In the genomic region with DNA sequence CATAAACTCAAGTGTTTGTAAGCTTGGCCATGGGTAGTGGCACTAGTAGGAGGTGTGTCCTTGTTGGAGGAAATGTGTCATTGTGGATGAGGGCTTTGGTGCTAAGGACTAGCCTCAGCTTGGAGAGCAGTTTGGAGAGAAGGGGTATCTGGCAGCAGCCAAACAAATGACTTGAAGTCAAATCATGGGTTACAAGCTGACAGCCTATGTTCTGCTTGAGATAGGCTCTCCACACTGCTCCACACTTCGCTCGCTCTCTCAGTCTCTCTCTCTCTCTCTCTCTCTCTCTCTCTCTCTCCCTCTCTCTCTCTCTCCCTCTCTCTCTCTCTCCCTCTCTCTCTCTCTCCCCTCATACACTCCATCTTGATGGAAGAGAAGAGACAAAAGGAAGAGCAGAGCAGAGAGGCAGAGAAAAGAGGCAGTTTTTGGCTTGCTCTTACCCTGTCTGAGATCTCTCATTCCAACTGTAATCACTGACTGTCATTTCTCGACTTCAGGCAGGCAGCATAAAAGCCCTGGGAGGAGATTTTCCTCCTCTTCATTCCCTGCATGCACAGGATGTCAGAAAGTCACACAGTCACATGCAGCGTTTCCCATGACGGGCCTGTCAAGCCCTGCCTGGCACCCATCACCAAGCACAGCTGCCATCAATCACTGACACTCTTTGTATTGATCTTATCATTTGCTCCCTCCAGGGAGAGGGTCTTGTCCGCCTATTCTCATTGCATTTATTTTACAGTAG, we compare ENCODE assay signal across 9 mouse cellular contexts.
DNase-seq lines count a peak whose midpoint lies in the region; ATAC-seq and TF ChIP-seq lines count a peak whose summit lies in the region.
"Had no signal": no experiment of that assay in that cellular context is flagged by ENCODE, and none has a peak within 500 bp of the region (broad histone marks: within the 10 kb centered on the region; RNA-seq: fewer than 3 reads in every experiment).

No protein-coding gene starts in this region.

- TF ChIP-seq CTCF in kidney, adult 2 months (conservative IDR thresholded peaks at IDR 0.05; ENCODE audit: insufficient read depth, insufficient read length, low read depth, low read length) = no peak
- TF ChIP-seq CTCF in intestine, postnatal 0 days (IDR thresholded peaks at IDR 0.05; ENCODE audit: low read depth) = no peak

- no peak overlapping the region for H3K4me3 ChIP-seq in kidney, adult 2 months (ENCODE audit: insufficient read depth, low read depth, low read length)
- H3K4me3 ChIP-seq in intestine, postnatal 0 days (ENCODE audit: low read depth, low read length) = no peak overlapping the region

- WGBS in kidney, adult 2 months = 58% methylated on average over 6 of the region's 6 CpGs
- 52% methylated on average over 6 of the region's 6 CpGs for WGBS in intestine, postnatal 0 days

- intact Hi-C loops in left cerebral cortex, postnatal 25 days (cut with DNase I) = loop anchor here (5.0 kb wide), 1 partner anchor 227 kb away; no protein-coding TSS in a partner anchor

- peaks cover 7% of the 10 kb centered on the region; the same call in 1 of the 2 replicates for H3K4me1 ChIP-seq in kidney, adult 2 months (ENCODE audit: control insufficient read depth, insufficient read depth, low read length)
- H3K4me1 ChIP-seq in intestine, postnatal 0 days (replicated peaks; ENCODE audit: control insufficient read depth, insufficient read depth, low read length) = 0 out of 2 replicates have a peak, but pooled peaks cover 4% of the 10 kb centered on the region

- no peak for DNase-seq in kidney, adult 2 months
- DNase-seq in kidney, postnatal 36 days = no peak
- DNase-seq in NIH3T3 (ENCODE audit: low read depth) = peak; percentile 4
- DNase-seq in heart, adult 9 months (ENCODE audit: low spot score in 2 of 2) = peak; percentile 14 to 21
- no peak for DNase-seq in thymus, postnatal 4 days
- no peak for DNase-seq in left cerebral cortex, postnatal 25 days (ENCODE audit: low spot score in 2 of 2)
- DNase-seq in gastrocnemius, postnatal 4 days (ENCODE audit: low spot score in 2 of 2) = no peak
- DNase-seq: spleen, adult 18-20 months had no signal

- H3K27ac ChIP-seq in kidney, adult 2 months (ENCODE audit: insufficient read depth, low read depth, low read length) = peak overlapping the region; percentile 29
- no peak overlapping the region for H3K27ac ChIP-seq in intestine, postnatal 0 days (ENCODE audit: low read depth, low read length)

- no peak overlapping the region for H3K9ac ChIP-seq in intestine, postnatal 0 days (ENCODE audit: low read depth, low read length)

- no peaks in the 10 kb centered on the region for H3K36me3 ChIP-seq in kidney, adult 2 months (ENCODE audit: control insufficient read depth, insufficient read depth, low read length)
- H3K36me3 ChIP-seq in intestine, postnatal 0 days (ENCODE audit: control insufficient read depth, insufficient read depth) = no peaks in the 10 kb centered on the region

- ATAC-seq in intestine, postnatal 0 days = 0 out of 2 replicates have a peak, but pooled peaks have one; percentile 8

- no peak for TF ChIP-seq POLR2A in kidney, adult 2 months (IDR thresholded peaks at IDR 0.05; ENCODE audit: low read depth, low read length)

- no peak overlapping the region for H3K4me2 ChIP-seq in intestine, postnatal 0 days (replicated peaks; ENCODE audit: low read depth)

- no peaks in the 10 kb centered on the region for H3K9me3 ChIP-seq in intestine, postnatal 0 days (ENCODE audit: control insufficient read depth)

- no peaks in the 10 kb centered on the region for H3K27me3 ChIP-seq in kidney, adult 2 months (replicated peaks; ENCODE audit: control insufficient read depth, insufficient read depth, low read length)
- no peaks in the 10 kb centered on the region for H3K27me3 ChIP-seq in intestine, postnatal 0 days (replicated peaks; ENCODE audit: control insufficient read depth, insufficient read depth, low read length)

Comparison
In these comparisons a context has a peak if more than half of its experiments do, and no peak if none do; other contexts are left out.
1. DNase-seq: peak in NIH3T3 (single experiment) and heart, adult 9 months (2 of 2); none in kidney, adult 2 months (single experiment), kidney, postnatal 36 days (0 of 2), thymus, postnatal 4 days (single experiment), left cerebral cortex, postnatal 25 days (0 of 2) and gastrocnemius, postnatal 4 days (0 of 2).